Mouse (Mus musculus) ES-E14 (cell line): ENCODE measurements at regions not wholly inside any gene's neighbourhood (a gene's known extent, or its start where the extent isn't known, plus 50 kb on each side); places are given as distances from the start of the nearest gene placed in this dataset.

Experiments used
- DNase-seq: peaks from one replicate; pipeline ENCODE4 v3.0.0-alpha.2; 2013; ENCODE audit warnings: low read depth, low spot score
- H3K27ac ChIP-seq: 2 replicates; pipeline ENCODE4 v1.5.1; 2012; ENCODE audit warnings: low read depth, mild to moderate bottlenecking, low read length, moderate library complexity, mixed read lengths; ENCODE audit not compliant: poor library complexity, insufficient read depth, severe bottlenecking
- H3K36me3 ChIP-seq: 2 replicates; pipeline ENCODE4 v1.6.1; 2012; ENCODE audit warnings: mild to moderate bottlenecking, low read length, moderate library complexity, mixed read lengths; ENCODE audit not compliant: control insufficient read depth, poor library complexity, insufficient read depth, severe bottlenecking
- H3K4me1 ChIP-seq, 2 experiments: fragments of 150-350 bp in 1 of 2; sonication (generic) in 1 of 2; 2 replicates each; pipeline ENCODE4 v1.6.1; 2012; ENCODE audit warnings: low read length in 2 of 2, mild to moderate bottlenecking in 1 of 2, mixed read lengths in 1 of 2; ENCODE audit not compliant: control insufficient read depth in 2 of 2, insufficient read depth in 2 of 2, poor library complexity in 1 of 2
- H3K4me3 ChIP-seq, 2 experiments: fragments of 150-350 bp in 1 of 2; sonication (generic) in 1 of 2; 2 replicates each; pipeline ENCODE4 v1.5.1; 2012; ENCODE audit warnings: low read length in 2 of 2, low read depth in 1 of 2, mild to moderate bottlenecking in 1 of 2, mixed read lengths in 1 of 2; ENCODE audit not compliant: insufficient read depth in 1 of 2, poor library complexity in 1 of 2, severe bottlenecking in 1 of 2
- H3K9ac ChIP-seq: 2 replicates; pipeline ENCODE4 v1.6.1; 2012; ENCODE audit warnings: low read depth, mild to moderate bottlenecking, low read length, mixed read lengths; ENCODE audit not compliant: poor library complexity, insufficient read depth, severe bottlenecking
- H3K9me3 ChIP-seq: fragments of 150-350 bp; sonication (generic); 2 replicates; pipeline ENCODE4 v1.6.1; 2012; ENCODE audit warnings: low read depth, mild to moderate bottlenecking, low read length; ENCODE audit not compliant: control insufficient read depth, insufficient read depth
- CHD2 ChIP-seq: IDR thresholded peaks from 2 replicates; pipeline ENCODE4 v1.6.1; 2014; ENCODE audit warnings: mild to moderate bottlenecking, low read depth, low read length, inconsistent platforms
- HCFC1 ChIP-seq: IDR thresholded peaks from 2 replicates; pipeline ENCODE4 v1.6.1; 2012; ENCODE audit warnings: low read length, inconsistent platforms, borderline replicate concordance; ENCODE audit not compliant: insufficient read depth
- MAFK ChIP-seq: IDR thresholded peaks from 2 replicates; pipeline ENCODE4 v1.6.1; 2014; ENCODE audit warnings: mild to moderate bottlenecking, low read depth, low read length, inconsistent platforms; ENCODE audit not compliant: insufficient read depth
- ZC3H11A ChIP-seq: IDR thresholded peaks from 2 replicates; pipeline ENCODE4 v1.6.1; 2012; ENCODE audit warnings: low read depth, mild to moderate bottlenecking, inconsistent platforms, low read length, borderline replicate concordance
- ZNF384 ChIP-seq: IDR thresholded peaks from 2 replicates; pipeline ENCODE4 v1.6.1; 2012; ENCODE audit warnings: low read depth, low read length, inconsistent platforms
- in situ Hi-C, 2 experiments: fragments of 600-800 bp; cut with MboI; formaldehyde crosslinking; loops; one replicate each; pipeline ENCODE4 v1.15.1; 2025; ENCODE audit warnings: low sequenced_read_pairs in 2 of 2, inconsistent platforms in 1 of 2; ENCODE audit not compliant: unreplicated experiment in 2 of 2

GRCm38 (mm10) chr15:37159349-37159748, 151.8 kb upstream of the Zfp706 start:
- TF ChIP-seq MAFK (no peak), ZC3H11A (no peak), CHD2 (no peak), ZNF384 (no peak), HCFC1 (no peak)
- DNase-seq = no peak
- Histone ChIP-seq H3K4me3 (no peak overlapping the region), H3K4me1 (peaks cover 2 to 11% of the 10 kb centered on the region in 2 experiments; a peak in 2 of 4 replicates), H3K27ac (no peak overlapping the region), H3K9ac (no peak overlapping the region), H3K9me3 (no peaks in the 10 kb centered on the region), H3K36me3 (no peaks in the 10 kb centered on the region)
- in situ Hi-C loops = no loop called here

- Histone ChIP-seq H3K4me1 (peaks cover 2 to 6% of the 10 kb centered on the region in 2 experiments; a peak in 2 of 4 replicates), H3K4me3 (no peak overlapping the region), H3K27ac (no peak overlapping the region), H3K9ac (no peak overlapping the region), H3K36me3 (no peaks in the 10 kb centered on the region), H3K9me3 (no peaks in the 10 kb centered on the region)
- in situ Hi-C loops = no loop called here
- DNase-seq = no peak
- TF ChIP-seq ZNF384 (no peak), ZC3H11A (no peak), HCFC1 (no peak), CHD2 (no peak), MAFK (no peak)
Observed at GRCm38 (mm10) chr15:37157386-37157785, 149.8 kb upstream of the Zfp706 start.

GRCm38 (mm10) chr15:37154934-37155333, 147.4 kb upstream of the Zfp706 start:
- Histone ChIP-seq H3K9ac (no peak overlapping the region), H3K9me3 (no peaks in the 10 kb centered on the region), H3K4me3 (no peak overlapping the region), H3K4me1 (peaks cover 2 to 3% of the 10 kb centered on the region in 2 experiments; a peak in 2 of 4 replicates), H3K27ac (no peak overlapping the region), H3K36me3 (no peaks in the 10 kb centered on the region)
- no peak for TF ChIP-seq CHD2
- TF ChIP-seq MAFK = no peak
- TF ChIP-seq ZC3H11A = no peak
- TF ChIP-seq ZNF384 = no peak
- no peak for TF ChIP-seq HCFC1
- no peak for DNase-seq
- in situ Hi-C loops = no loop called here

GRCm38 (mm10) chr15:37153177-37153576, 145.6 kb upstream of the Zfp706 start:
- H3K4me3 ChIP-seq = no peak overlapping the region
- in situ Hi-C loops = no loop called here
- H3K9ac ChIP-seq = no peak overlapping the region
- no peak for DNase-seq
- H3K9me3 ChIP-seq = no peaks in the 10 kb centered on the region
- no peak overlapping the region for H3K27ac ChIP-seq
- no peak for TF ChIP-seq CHD2
- TF ChIP-seq MAFK = no peak
- TF ChIP-seq HCFC1 = no peak
- H3K4me1 ChIP-seq = no peaks in the 10 kb centered on the region; a peak in 2 of 4 replicates
- H3K36me3 ChIP-seq = no peaks in the 10 kb centered on the region
